Mouse (Mus musculus): ENCODE data around the gene Tle6. TPM values are rescaled to one million over a fixed set of nuclear protein-coding genes. Genes with fewer than 3 reads are reported as not detected.
A peak's percentile ranks its signal among the peaks of the same experiment; 100 is the strongest.

The Tle6 gene
- total and polyA plus RNA-seq, 3 experiments: 16.9 to 31.9 TPM; not detected in 1

GRCm38 (mm10) chr10:81644162-81644561 lies 43.3 kb upstream of the Tle6 start:
- H3K27me3 ChIP-seq (ENCODE audit: control insufficient read depth in 1 of 2, insufficient read depth in 2 of 2, low read length in 2 of 2): no peaks in the 10 kb centered on the region
- H3K79me2 ChIP-seq (ENCODE audit: control insufficient read depth, insufficient read depth, low read length, poor library complexity): peaks cover 4% of the 10 kb centered on the region; the same call in 1 of the 2 replicates
- peak overlapping the region; percentile 55 to 81 for H3K4me3 ChIP-seq (ENCODE audit: control insufficient read depth in 1 of 2, insufficient read depth in 1 of 2, low read depth in 2 of 2, low read length in 2 of 2)
- peaks cover 0 to 6% of the 10 kb centered on the region in 2 experiments; a peak in 1 of 4 replicates for H3K36me3 ChIP-seq (ENCODE audit: control insufficient read depth in 1 of 2, insufficient read depth in 2 of 2, low read length in 2 of 2)
- H3K9ac ChIP-seq (ENCODE audit: control insufficient read depth, low read depth, low read length, poor library complexity, severe bottlenecking): peak overlapping the region; percentile 82
- TF ChIP-seq POLR2A (IDR thresholded peaks at IDR 0.05; ENCODE audit: control insufficient read depth in 1 of 2, insufficient read depth in 1 of 2, low read depth in 1 of 2, low read length in 2 of 2, poor library complexity in 1 of 2) (no peak), CHD1 (IDR thresholded peaks at IDR 0.05; ENCODE audit: low read depth, low read length) (0 out of 2 replicates have a peak, but pooled peaks have one; percentile 73)
- H3K4me1 ChIP-seq (ENCODE audit: control insufficient read depth in 1 of 2, insufficient read depth in 2 of 2, low read length in 2 of 2): peaks cover 2 to 15% of the 10 kb centered on the region in 2 experiments; a peak in 3 of 4 replicates
- H3K27ac ChIP-seq (ENCODE audit: control insufficient read depth, low read depth, low read length): peak overlapping the region; percentile 76
- DNase-seq (ENCODE audit: low read depth, low spot score): no peak
- H3K9me3 ChIP-seq (replicated peaks; ENCODE audit: insufficient read depth, low read length): no peaks in the 10 kb centered on the region

DNA sequence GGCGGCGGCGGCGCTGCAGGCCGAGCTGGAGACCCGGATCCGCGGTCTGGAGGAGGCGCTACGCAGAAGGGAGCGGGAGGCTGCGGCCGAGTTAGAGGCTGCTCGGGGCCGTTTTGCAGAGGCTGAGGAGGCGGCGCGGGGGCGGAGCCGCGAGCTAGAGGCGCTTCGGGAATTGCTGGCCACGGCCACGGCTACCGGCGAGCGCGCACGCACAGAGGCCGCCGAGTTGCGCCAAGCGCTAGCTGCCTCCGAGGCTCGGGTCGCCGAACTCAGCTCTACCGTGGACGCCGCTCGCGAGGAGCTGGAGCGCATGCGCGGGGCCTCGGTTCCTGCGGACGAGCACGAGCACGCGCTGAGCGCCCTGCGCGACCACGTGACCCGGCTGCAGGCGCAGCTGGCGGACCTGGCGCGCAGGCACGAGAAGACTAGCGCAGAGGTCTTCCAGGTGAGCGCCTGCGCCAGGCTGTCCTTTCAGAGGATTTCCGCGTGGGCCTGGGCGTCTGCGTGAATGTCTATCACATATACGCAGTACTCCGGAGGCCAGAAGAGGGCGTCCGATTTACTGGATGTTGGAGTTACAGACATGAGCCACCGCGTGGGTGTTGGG lies 42.7 kb upstream of the Tle6 start:
- peak; percentile 98 for DNase-seq (ENCODE audit: low read depth, low spot score)
- Histone ChIP-seq H3K79me2 (ENCODE audit: control insufficient read depth, insufficient read depth, low read length, poor library complexity) (peaks cover 3% of the 10 kb centered on the region; the same call in 1 of the 2 replicates), H3K36me3 (ENCODE audit: control insufficient read depth in 1 of 2, insufficient read depth in 2 of 2, low read length in 2 of 2) (peaks cover 0 to 6% of the 10 kb centered on the region in 2 experiments; a peak in 1 of 4 replicates), H3K4me3 (ENCODE audit: control insufficient read depth in 1 of 2, insufficient read depth in 1 of 2, low read depth in 2 of 2, low read length in 2 of 2) (peak overlapping the region; percentile 55 to 93), H3K27me3 (ENCODE audit: control insufficient read depth in 1 of 2, insufficient read depth in 2 of 2, low read length in 2 of 2) (no peaks in the 10 kb centered on the region), H3K27ac (ENCODE audit: control insufficient read depth, low read depth, low read length) (peak overlapping the region; percentile 76), H3K4me1 (ENCODE audit: control insufficient read depth in 1 of 2, insufficient read depth in 2 of 2, low read length in 2 of 2) (peaks cover 2 to 15% of the 10 kb centered on the region in 2 experiments; a peak in 3 of 4 replicates), H3K9me3 (replicated peaks; ENCODE audit: insufficient read depth, low read length) (no peaks in the 10 kb centered on the region), H3K9ac (ENCODE audit: control insufficient read depth, low read depth, low read length, poor library complexity, severe bottlenecking) (peak overlapping the region; percentile 82)
- TF ChIP-seq RCOR1 (IDR thresholded peaks at IDR 0.05; ENCODE audit: low read depth, low read length): no peak
- TF ChIP-seq ZMIZ1 (IDR thresholded peaks at IDR 0.05; ENCODE audit: low read depth, low read length): peak; percentile 84
- TF ChIP-seq USF2 (IDR thresholded peaks at IDR 0.05; ENCODE audit: borderline replicate concordance in 1 of 2, insufficient read depth in 1 of 2, low read depth in 1 of 2, low read length in 2 of 2): peak; percentile 43 to 87; a peak in 3 of 4 replicates
- TF ChIP-seq POLR2AphosphoS5 (IDR thresholded peaks at IDR 0.05; ENCODE audit: borderline replicate concordance, low read depth, low read length): no peak
- peak; percentile 52; the same call in 1 of the 2 replicates for TF ChIP-seq POLR2AphosphoS2 (IDR thresholded peaks at IDR 0.05; ENCODE audit: low read length)
- peak; percentile 24 for TF ChIP-seq RAD21 (IDR thresholded peaks at IDR 0.05; ENCODE audit: low read depth, low read length)
- TF ChIP-seq NRF1 (IDR thresholded peaks at IDR 0.05; ENCODE audit: insufficient read depth, low read depth, low read length, poor library complexity, severe bottlenecking): peak; percentile 95; the same call in 1 of the 2 replicates
- peak; percentile 69 for TF ChIP-seq HCFC1 (IDR thresholded peaks at IDR 0.05; ENCODE audit: low read depth, low read length)
- TF ChIP-seq ETS1 (IDR thresholded peaks at IDR 0.05; ENCODE audit: low read depth, low read length): peak; percentile 73
- no peak for TF ChIP-seq GABPA (IDR thresholded peaks at IDR 0.05; ENCODE audit: low read depth, low read length)
- peak; percentile 43; the same call in 1 of the 2 replicates for TF ChIP-seq MAZ (IDR thresholded peaks at IDR 0.05; ENCODE audit: low read depth, low read length)
- TF ChIP-seq MYC (IDR thresholded peaks at IDR 0.05; ENCODE audit: low read depth, low read length): peak; percentile 95; the same call in 1 of the 2 replicates
- peak; percentile 50 for TF ChIP-seq SMC3 (IDR thresholded peaks at IDR 0.05; ENCODE audit: low read depth, low read length)
- no peak; the same call in 1 of the 2 replicates for TF ChIP-seq KAT2A (conservative IDR thresholded peaks at IDR 0.05; ENCODE audit: low read depth, low read length)
- TF ChIP-seq JUND (IDR thresholded peaks at IDR 0.05; ENCODE audit: low read depth, low read length): no peak
- TF ChIP-seq USF1 (IDR thresholded peaks at IDR 0.05; ENCODE audit: low read depth, low read length): peak; percentile 99
- no peak for TF ChIP-seq TAL1 (IDR thresholded peaks at IDR 0.05; ENCODE audit: low read length)
- 0 out of 2 replicates have a peak, but pooled peaks have one; percentile 40 for TF ChIP-seq MEF2A (IDR thresholded peaks at IDR 0.05; ENCODE audit: extremely low read depth, insufficient replicate concordance, low read depth, low read length, poor library complexity, severe bottlenecking)
- TF ChIP-seq TCF12 (IDR thresholded peaks at IDR 0.05; ENCODE audit: low read depth, low read length): peak; percentile 50; the same call in 1 of the 2 replicates
- peak; percentile 99 for TF ChIP-seq MAX (IDR thresholded peaks at IDR 0.05; ENCODE audit: low read length)
- peak; percentile 60; the same call in 1 of the 2 replicates for TF ChIP-seq BHLHE40 (IDR thresholded peaks at IDR 0.05; ENCODE audit: borderline replicate concordance, low read depth, low read length)
- TF ChIP-seq UBTF (IDR thresholded peaks at IDR 0.05; ENCODE audit: borderline replicate concordance, insufficient read depth, low read depth, low read length): no peak
- no peak for TF ChIP-seq ZKSCAN1 (IDR thresholded peaks at IDR 0.05; ENCODE audit: low read depth, low read length)
- no peak for TF ChIP-seq CHD1 (IDR thresholded peaks at IDR 0.05; ENCODE audit: low read depth, low read length)
- peak; percentile 67 for TF ChIP-seq TBP (IDR thresholded peaks at IDR 0.05; ENCODE audit: low read depth, low read length)
- TF ChIP-seq E2F4 (IDR thresholded peaks at IDR 0.05; ENCODE audit: borderline replicate concordance, low read depth, low read length): no peak
- TF ChIP-seq CHD2 (IDR thresholded peaks at IDR 0.05; ENCODE audit: low read length): no peak
- no peak for TF ChIP-seq EP300 (IDR thresholded peaks at IDR 0.05; ENCODE audit: low read depth in 1 of 2, low read length in 2 of 2)
